Mouse (Mus musculus) gastrocnemius, postnatal 14 days (tissue): ENCODE results near the gene Gal3st2c. TPM values are rescaled to one million over a fixed set of nuclear protein-coding genes. Genes with fewer than 3 reads are reported as not detected.
A peak's percentile ranks its signal among the peaks of the same experiment; 100 is the strongest.
"Not testable (repeated sequence)": the region's sequence is repeated elsewhere in the genome, so short reads cannot be mapped to it uniquely, and the experiment has no call there.

Experiments used
- DNase-seq: peaks from one replicate; pipeline ENCODE4 v3.0.0; 2021; ENCODE audit warnings: mixed read lengths
- intact Hi-C: fragments of 180-260 bp; cut with DNase I; formaldehyde crosslinking; loops from one replicate; pipeline ENCODE4 v1.15.1; 2025; ENCODE audit warnings: low total_unique reads
- total RNA-seq, 2 experiments: library from RNA; stranded (reverse); gene quantifications; 2 replicates each; pipeline ENCODE4 v1.2.3; 2021

The Gal3st2c gene
- total RNA-seq, 2 experiments from 2014 or later = 0.02 to 0.04 TPM

DNA sequence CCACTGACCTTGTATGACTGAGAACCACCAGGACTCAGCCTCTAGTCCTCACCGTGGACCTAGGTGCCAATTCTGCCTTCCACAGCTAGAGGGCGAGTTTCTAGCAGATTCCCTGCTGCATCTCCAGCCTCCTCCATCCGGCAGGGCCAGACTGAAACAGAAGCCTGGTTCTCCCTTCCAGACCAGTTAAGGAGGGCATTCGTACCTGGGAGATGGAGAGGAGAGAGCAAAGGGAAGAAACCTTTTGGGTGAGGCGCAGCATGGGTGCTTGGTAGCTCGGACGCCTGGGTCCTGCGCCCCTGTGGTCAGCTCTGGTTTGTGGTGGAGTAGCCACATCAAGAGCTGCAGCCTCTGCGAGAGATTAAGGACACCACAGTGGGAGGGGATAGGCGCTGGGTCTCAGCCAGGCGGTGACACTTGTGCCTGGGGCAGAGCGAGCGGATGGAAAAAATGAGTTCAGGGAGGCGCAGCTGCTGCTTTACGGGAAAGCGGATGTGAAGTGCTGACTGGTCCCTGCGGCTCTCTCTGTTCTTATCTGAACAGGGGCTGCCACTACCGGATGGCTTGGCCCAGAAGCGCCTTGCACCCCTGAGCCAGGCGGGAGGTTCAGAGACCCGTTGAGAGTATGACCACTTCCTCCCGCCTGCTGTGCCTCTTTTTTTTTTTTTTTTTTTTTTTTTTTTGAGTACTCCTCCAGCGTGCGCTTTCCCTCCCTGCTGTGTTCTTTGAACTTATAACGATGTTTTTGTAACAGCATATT lies 44.9 kb downstream of the Gal3st2c start:
- intact Hi-C loops = loop anchor here (5.0 kb wide), 1 partner anchor 42 kb away; no protein-coding TSS in a partner anchor
- DNase-seq = peak; percentile 90

DNA sequence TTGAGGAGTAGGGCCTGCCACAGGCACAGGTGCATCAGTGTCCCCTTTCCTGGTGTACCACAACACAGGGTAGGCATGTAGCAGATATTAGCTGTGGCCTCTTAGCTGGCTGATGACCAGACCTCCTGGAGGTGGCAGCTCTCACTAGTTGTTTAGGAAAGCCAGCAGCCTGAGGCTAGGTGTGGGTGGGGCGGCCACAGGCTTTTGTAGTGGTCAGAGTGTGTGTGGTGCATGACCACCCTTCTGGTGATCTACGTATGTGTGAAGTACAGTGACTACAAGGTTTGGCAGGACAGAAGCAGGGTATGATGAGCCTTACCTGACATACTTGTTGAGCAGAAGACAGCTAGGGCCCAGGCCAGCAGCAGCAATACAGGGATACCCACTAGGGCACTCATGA lies 50.1 kb downstream of the Gal3st2c start:
- intact Hi-C loops = no loop called here
- DNase-seq = no peak

DNA sequence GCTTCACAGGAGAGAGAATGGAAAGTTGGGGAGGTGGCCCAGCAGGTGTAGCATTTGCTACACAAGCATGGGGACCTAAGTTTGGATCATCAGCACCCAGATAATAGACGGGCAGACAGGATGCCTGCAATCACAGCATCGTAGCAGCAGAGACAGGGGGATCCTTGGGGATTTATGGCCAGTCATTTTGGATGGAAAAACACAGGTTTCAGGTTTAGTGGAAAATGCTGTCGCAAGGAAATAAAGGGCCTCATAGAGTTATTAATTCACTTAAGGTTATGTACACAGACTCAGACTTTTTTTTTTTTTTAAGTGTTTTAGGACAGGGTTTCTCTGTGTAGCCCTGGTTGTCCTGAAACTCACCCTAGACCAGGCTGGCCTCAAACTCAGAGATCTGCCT lies 55.2 kb downstream of the Gal3st2c start:
- DNase-seq = no peak
- intact Hi-C loops = no loop called here

DNA sequence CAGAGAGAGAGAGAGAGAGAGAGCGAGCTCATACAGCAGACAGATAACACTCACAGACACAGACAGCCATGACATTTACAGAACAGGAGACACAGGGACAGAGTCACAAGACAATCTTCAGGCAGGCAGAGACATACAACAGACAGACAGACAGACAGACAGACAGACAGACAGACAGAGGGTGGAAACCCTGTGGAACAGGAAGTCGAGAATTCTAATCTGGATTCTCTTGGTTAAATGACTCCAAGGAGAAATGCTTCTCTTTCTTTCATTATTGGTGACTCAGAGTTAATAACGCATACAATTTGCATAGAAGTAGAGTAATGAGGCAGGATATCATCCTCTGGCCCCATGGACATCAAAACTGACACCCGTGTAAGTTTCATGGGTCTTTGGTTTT lies 56.2 kb downstream of the Gal3st2c start:
- intact Hi-C loops = no loop called here
- DNase-seq = no peak

DNA sequence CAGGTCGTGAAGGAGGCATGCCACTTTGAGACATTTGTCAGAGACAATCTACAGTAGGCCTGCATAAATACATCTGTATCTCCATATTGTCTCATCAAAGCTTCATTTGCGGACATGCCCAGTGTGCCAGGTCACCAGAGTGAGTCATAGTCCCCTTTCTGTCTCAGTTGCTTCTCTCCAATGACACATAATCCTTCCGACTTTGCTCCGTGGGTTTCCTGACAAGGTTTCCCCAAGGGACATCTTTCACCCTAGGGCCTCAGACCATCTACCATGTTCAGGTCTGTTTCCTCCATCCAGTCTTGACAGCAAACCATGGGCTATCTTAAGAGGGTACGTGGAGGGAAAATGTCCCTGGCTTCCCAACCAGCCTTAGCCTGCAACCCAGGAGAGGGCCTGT lies 60.8 kb downstream of the Gal3st2c start:
- no peak for DNase-seq
- intact Hi-C loops = no loop called here

DNA sequence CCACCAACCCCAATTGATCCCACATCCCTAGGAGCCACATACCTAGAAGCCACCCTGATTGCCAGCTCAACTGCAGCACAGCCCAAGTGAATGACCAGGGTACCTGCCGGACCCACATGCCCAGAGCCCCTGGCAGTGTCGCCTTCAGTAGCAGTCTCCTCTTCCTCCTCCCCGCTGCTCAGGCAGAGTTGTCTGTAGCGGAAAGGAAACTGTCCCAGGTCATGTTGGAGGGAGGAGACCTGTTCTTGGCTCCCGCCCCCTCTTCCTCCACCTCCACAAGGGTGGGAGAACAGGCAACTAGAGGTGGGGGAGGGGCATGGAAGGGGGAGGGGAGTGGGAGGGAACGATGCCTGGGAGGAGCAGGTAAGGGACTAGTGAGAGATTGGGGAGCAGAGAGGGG lies 62.1 kb downstream of the Gal3st2c start, which contains the start of gene Pdcd1:
Pdcd1 (minus strand) TSS at position 181 of the 400 bp plus-strand sequence.
- no peak for DNase-seq
- intact Hi-C loops = no loop called here

DNA sequence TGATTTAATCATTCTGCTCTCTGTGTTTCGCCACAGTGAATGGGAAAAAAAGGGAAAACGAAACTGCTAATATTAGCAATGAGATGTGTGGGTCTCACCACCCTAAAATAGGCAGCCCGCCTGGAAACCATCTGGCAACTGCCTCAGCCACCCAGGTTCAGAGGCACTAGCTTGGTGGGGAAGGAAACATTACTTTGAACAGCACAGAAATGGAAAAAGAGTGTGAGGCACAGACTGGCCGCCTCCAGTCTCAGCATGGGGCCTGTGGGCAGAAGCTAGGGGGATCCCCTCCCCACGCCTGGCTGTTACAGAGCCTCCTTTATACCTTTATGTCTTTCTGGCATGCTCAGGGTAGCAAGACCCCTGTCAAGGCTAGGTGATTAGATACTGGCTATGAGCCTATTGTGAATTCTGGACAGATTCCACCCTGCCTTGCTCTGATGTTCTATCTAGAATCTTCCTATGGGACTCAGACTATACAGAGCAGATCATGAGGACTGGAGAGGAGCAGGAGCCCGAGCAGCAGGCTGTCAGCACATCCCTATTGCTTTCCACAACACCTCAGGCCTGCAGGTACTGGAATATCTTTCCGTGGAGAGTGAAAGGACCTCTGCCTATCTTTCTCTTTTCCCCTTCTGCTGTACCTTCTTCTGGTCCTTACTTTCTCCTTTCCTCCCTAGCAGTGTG lies 63.4 kb downstream of the Gal3st2c start:
- intact Hi-C loops = no loop called here
- DNase-seq = no peak

DNA sequence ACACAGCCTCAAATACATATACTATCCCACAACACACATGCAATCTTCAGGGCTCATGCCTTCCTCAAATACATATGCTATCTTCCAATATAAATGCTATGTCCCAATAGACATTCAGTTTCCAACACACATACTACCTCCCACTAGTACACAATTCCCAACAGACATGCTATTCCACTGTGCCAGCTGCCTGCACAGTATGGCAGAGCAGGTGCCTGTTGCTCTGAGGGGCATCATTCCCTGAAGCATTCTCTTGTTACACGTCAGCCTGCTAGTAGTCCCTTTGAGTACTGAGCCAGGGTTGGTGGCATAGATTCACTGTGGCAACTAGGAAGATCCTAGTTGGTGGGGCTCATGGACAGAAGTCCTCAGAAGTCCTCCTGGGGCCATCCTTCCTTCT lies 64.2 kb downstream of the Gal3st2c start:
- DNase-seq = no peak
- intact Hi-C loops = no loop called here

DNA sequence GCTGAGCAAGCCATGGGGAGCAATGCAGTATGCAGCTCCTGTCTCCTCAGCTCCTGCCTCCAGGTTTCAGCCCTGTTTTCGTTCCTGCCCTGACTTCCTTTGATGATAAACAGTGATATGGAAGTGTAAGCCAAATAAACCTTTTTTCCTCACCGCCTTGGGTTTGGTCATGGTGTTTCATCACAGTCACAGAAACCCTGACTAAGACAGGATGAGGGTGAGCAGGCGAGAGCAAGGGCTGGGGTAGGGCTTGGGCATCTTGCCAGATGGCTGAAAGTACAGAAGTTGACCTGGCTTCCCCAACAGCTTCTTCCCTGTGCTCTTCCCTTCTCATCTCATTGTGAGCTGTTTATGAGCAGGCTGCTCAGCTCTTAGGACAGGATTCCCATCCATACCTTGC lies 65.7 kb downstream of the Gal3st2c start:
- no peak for DNase-seq
- intact Hi-C loops = no loop called here

DNA sequence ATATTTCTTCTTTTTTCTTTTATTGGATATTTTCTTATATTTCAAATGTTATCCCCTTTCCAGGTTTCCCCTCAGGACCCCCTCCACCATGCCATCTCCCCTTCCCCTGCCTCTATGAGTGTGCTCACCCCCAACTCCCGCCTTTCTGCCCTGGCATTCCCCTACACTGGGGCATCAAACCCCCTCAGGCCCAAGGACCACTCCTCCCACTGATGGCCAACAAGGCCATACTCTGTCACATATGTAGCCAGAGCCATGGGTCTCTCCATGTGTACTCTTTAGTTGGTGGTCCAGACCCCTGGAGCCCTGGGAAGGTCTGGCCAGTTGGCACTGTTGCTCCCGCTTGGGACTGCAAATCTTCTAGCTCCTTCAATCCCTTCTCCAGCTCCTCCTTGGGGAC lies 67.1 kb downstream of the Gal3st2c start:
- intact Hi-C loops = no loop called here
- no peak for DNase-seq

DNA sequence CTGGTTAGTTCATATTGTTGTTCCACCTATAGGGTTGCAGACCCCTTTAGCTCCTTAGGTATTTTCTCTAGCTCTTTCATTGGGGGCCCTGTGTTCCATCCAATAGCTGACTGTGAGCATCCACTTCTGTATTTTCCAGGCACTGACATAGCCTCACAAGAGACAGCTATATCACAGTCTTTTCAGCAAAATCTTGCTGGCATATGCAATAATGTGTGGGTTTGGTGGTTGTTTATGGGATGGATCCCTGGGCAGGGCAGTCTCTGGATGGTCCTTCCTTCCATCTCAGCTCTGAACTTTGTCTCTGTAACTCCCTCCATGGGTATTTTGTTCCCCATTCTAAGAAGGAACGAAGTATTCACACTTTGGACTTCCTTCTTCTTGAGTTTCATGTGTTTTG lies 68.0 kb downstream of the Gal3st2c start:
- intact Hi-C loops = not testable (repeated sequence)

More for the DNA sequence above, 68.0 kb downstream of the Gal3st2c start:
- not testable (repeated sequence) for DNase-seq

Other genes with a start within 250 kb of the Gal3st2c start
- gene Atg4b, start 239.0 kb upstream of the Gal3st2c start, total RNA-seq = 10 to 100 TPM; 29.9 to 36.9 TPM
- 10 to 100 TPM; 40.5 to 41.0 TPM for gene Thap4, start 235.6 kb upstream of the Gal3st2c start, total RNA-seq
- 10 to 100 TPM; 16.8 to 23.8 TPM for gene Dtymk, start 188.6 kb upstream of the Gal3st2c start, total RNA-seq
- gene Ing5, start 186.5 kb upstream of the Gal3st2c start, total RNA-seq = 1 to 10 TPM; 2.9 to 3.7 TPM
- gene D2hgdh, start 165.6 kb upstream of the Gal3st2c start, total RNA-seq = 10 to 100 TPM; 24.8 to 25.8 TPM
- not detected for gene Gal3st2, start 129.2 kb upstream of the Gal3st2c start, total RNA-seq
- gene Gal3st2b, start 72.2 kb upstream of the Gal3st2c start, total RNA-seq = not detected
- gene Neu4, start 29.9 kb downstream of the Gal3st2c start, total RNA-seq = not detected
- gene Pdcd1, start 62.0 kb downstream of the Gal3st2c start, total RNA-seq = not detected